Mouse (Mus musculus): ENCODE data around the gene Slc6a16. TPM values are rescaled to one million over a fixed set of nuclear protein-coding genes. Genes with fewer than 3 reads are reported as not detected.
A peak's percentile ranks its signal among the peaks of the same experiment; 100 is the strongest.

Slc6a16 gene
- total RNA-seq, 2 experiments from 2014 or later, result 1.4 to 2.3 TPM

- no peak for DNase-seq (ENCODE audit: low spot score in 2 of 2)
Measured at GRCm38 (mm10) chr7:45308551-45309240, 67.8 kb downstream of the Slc6a16 start.

GRCm38 (mm10) chr7:45309455-45309854 lies 68.6 kb downstream of the Slc6a16 start:
- peak in 1 of 2 experiments; percentile 58 for DNase-seq (ENCODE audit: low spot score in 2 of 2)

- DNase-seq (ENCODE audit: low spot score in 2 of 2), result no peak
Measured at GRCm38 (mm10) chr7:45312023-45312422, 71.1 kb downstream of the Slc6a16 start.

GRCm38 (mm10) chr7:45312686-45313453 lies 72.0 kb downstream of the Slc6a16 start:
- DNase-seq (ENCODE audit: low spot score in 2 of 2), result no peak

GRCm38 (mm10) chr7:45313495-45313894 lies 72.6 kb downstream of the Slc6a16 start:
- no peak for DNase-seq (ENCODE audit: low spot score in 2 of 2)

- peak; percentile 40 to 60 for DNase-seq (ENCODE audit: low spot score in 2 of 2)
Measured at GRCm38 (mm10) chr7:45315182-45315701, 74.4 kb downstream of the Slc6a16 start.

GRCm38 (mm10) chr7:45316536-45316935 lies 75.7 kb downstream of the Slc6a16 start:
- no peak for DNase-seq (ENCODE audit: low spot score in 2 of 2)

GRCm38 (mm10) chr7:45322245-45322644 lies 81.4 kb downstream of the Slc6a16 start:
- no peak for DNase-seq (ENCODE audit: low spot score in 2 of 2)

Other genes with a start within 250 kb of the Slc6a16 start
- 10 to 100 TPM; 33.8 to 46.5 TPM for gene Irf3, start 243.4 kb upstream of the Slc6a16 start, total RNA-seq (2021)
- 1 to 10 TPM; 2.0 to 3.9 TPM for gene Bcl2l12, start 242.4 kb upstream of the Slc6a16 start, total RNA-seq (2021)
- 100 to 1,000 TPM; 153 to 158 TPM for gene Scaf1, start 224.7 kb upstream of the Slc6a16 start, total RNA-seq (2021)
- gene Rras, start 223.1 kb upstream of the Slc6a16 start, total RNA-seq (2021), result 10 to 100 TPM; 12.1 to 16.2 TPM
- 10 to 100 TPM; 67.3 to 67.9 TPM for gene Prr12, start 188.2 kb upstream of the Slc6a16 start, total RNA-seq (2021)
- 10 to 100 TPM; 49.2 to 55.4 TPM for gene Nosip, start 178.7 kb upstream of the Slc6a16 start, total RNA-seq (2021)
- gene Prrg2, start 178.4 kb upstream of the Slc6a16 start, total RNA-seq (2021), result 1 to 10 TPM; 5.3 to 7.4 TPM
- gene Rcn3, start 148.9 kb upstream of the Slc6a16 start, total RNA-seq (2021), result 10 to 100 TPM; 10.3 to 13.8 TPM
- gene Fcgrt, start 137.2 kb upstream of the Slc6a16 start, total RNA-seq (2021), result 10 to 100 TPM; 17.1 to 20.9 TPM
- gene Rps11, start 116.6 kb upstream of the Slc6a16 start, total RNA-seq (2021), result 100 to 1,000 TPM; 427 to 461 TPM
- gene Rpl13a, start 112.3 kb upstream of the Slc6a16 start, total RNA-seq (2021), result 100 to 1,000 TPM; 736 to 824 TPM
- under 1 TPM in 1 of 2 experiments, not detected in 1; 0.39 TPM for gene Gm45713, start 104.9 kb upstream of the Slc6a16 start, total RNA-seq (2021)
- 1 to 10 TPM; 4.5 to 5.8 TPM for gene Flt3l, start 104.7 kb upstream of the Slc6a16 start, total RNA-seq (2021)
- gene Pih1d1, start 86.8 kb upstream of the Slc6a16 start, total RNA-seq (2021), result 10 to 100 TPM; 46.1 to 46.5 TPM
- 10 to 100 TPM; 14.0 to 15.9 TPM for gene Aldh16a1, start 86.5 kb upstream of the Slc6a16 start, total RNA-seq (2021)
- gene Slc17a7, start 77.1 kb upstream of the Slc6a16 start, total RNA-seq (2021), result 1,000 to 10,000 TPM; 1,582 to 1,636 TPM
- gene Gfy, start 61.5 kb upstream of the Slc6a16 start, total RNA-seq (2021), result under 1 TPM in 1 of 2 experiments, not detected in 1; 0.26 TPM
- gene Pth2, start 60.1 kb upstream of the Slc6a16 start, total RNA-seq (2021), result not detected
- 1 to 10 TPM; 2.0 to 2.7 TPM for gene Ccdc155, start 36.2 kb upstream of the Slc6a16 start, total RNA-seq (2021)
- gene Dkkl1, start 28.9 kb upstream of the Slc6a16 start, total RNA-seq (2021), result 1 to 10 TPM; 2.6 to 3.3 TPM
- 10 to 100 TPM in 1 of 2 experiments, 1 to 10 TPM in 1; 6.9 to 11.5 TPM for gene Tead2, start 25.3 kb upstream of the Slc6a16 start, total RNA-seq (2021)
- gene Cd37, start 2.0 kb upstream of the Slc6a16 start, total RNA-seq (2021), result 1 to 10 TPM; 4.0 TPM
- not detected for gene Slc6a21, start 36.4 kb downstream of the Slc6a16 start, total RNA-seq (2021)
- 10 to 100 TPM; 14.8 to 15.5 TPM for gene Trpm4, start 92.7 kb downstream of the Slc6a16 start, total RNA-seq (2021)
- gene Hrc, start 94.2 kb downstream of the Slc6a16 start, total RNA-seq (2021), result under 1 TPM; 0.50 to 0.69 TPM
- 100 to 1,000 TPM; 133 TPM for gene Ppfia3, start 125.9 kb downstream of the Slc6a16 start, total RNA-seq (2021)
- 100 to 1,000 TPM; 148 to 157 TPM for gene Lin7b, start 129.5 kb downstream of the Slc6a16 start, total RNA-seq (2021)
- gene Snrnp70, start 154.7 kb downstream of the Slc6a16 start, total RNA-seq (2021), result 100 to 1,000 TPM; 386 to 456 TPM
- not detected for gene Kcna7, start 164.6 kb downstream of the Slc6a16 start, total RNA-seq (2021)
- under 1 TPM in 1 of 2 experiments, not detected in 1; 0.31 TPM for gene Ntf5, start 172.6 kb downstream of the Slc6a16 start, total RNA-seq (2021)
- under 1 TPM in 1 of 2 experiments, not detected in 1; 0.69 TPM for gene Lhb, start 179.7 kb downstream of the Slc6a16 start, total RNA-seq (2021)
- 10 to 100 TPM; 17.7 to 18.7 TPM for gene Gys1, start 193.8 kb downstream of the Slc6a16 start, total RNA-seq (2021)
- 10 to 100 TPM; 30.4 to 45.0 TPM for gene Ruvbl2, start 197.0 kb downstream of the Slc6a16 start, total RNA-seq (2021)
- gene Ftl1, start 218.8 kb downstream of the Slc6a16 start, total RNA-seq (2021), result 100 to 1,000 TPM; 300 to 331 TPM
- 10 to 100 TPM; 90.2 to 90.6 TPM for gene Bax, start 225.8 kb downstream of the Slc6a16 start, total RNA-seq (2021)
- gene Tulp2, start 240.8 kb downstream of the Slc6a16 start, total RNA-seq (2021), result not detected
- gene Gm45808, start 245.7 kb downstream of the Slc6a16 start, total RNA-seq (2021), result under 1 TPM; 0.57 to 0.62 TPM
- 1 to 10 TPM; 2.8 TPM for gene Dhdh, start 247.7 kb downstream of the Slc6a16 start, total RNA-seq (2021)